Mouse (Mus musculus) spleen, postnatal 10 days (tissue): ENCODE results near the gene Cst6.
"Not testable (repeated sequence)": the region's sequence is repeated elsewhere in the genome, so short reads cannot be mapped to it uniquely, and the experiment has no call there.

ENCODE experiments used
- DNase-seq, 2 experiments: peaks; one replicate each; pipeline ENCODE4 v3.0.0; 2021 to 2022; ENCODE audit warnings: low spot score in 2 of 2

Cst6 gene

GRCm38 (mm10) chr19:5349502-5349873 lies at the start of gene Cst6:
TSS of gene Cst6 (minus strand) at chr19:5349574.
- not testable (repeated sequence) for DNase-seq

DNA sequence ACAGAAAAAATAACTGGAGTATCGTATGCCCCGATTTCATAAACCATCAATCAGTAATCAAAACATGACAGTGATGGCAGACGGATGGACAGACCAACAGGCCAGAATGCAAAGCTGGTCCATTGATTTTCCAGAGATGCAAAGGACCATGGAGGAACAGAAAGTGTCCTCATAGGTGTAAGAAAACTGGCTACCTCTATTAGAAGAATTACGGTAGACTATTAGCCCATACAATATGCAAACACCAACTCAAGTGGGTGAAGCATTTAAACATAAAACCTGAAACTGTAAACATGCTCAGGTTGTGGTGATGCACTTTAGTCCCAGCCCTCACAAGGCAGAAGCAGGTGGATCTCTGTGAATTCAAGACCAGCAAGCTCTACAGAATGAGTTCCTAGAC lies 46.0 kb upstream of the Cst6 start:
- DNase-seq = no peak

DNA sequence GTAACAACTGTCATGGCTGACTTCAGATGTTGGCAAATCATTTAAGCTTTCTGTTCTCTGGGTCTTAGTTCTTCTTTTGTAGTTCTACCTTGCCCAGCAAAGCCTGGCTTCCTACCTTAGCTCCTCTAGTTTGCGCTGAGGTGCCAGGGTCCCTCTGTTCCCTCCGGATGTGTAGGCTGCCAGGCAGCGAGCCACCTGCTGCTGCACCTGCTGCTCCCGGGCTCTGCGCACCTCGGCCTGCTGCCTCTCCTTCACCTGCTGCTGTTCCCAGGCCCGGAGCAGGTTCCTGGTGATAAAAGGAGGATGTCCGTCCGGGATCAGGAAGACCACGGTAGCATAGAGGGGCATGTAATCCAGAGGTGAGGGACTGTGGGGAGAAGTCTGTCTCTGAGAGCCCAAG lies 44.8 kb upstream of the Cst6 start:
- no peak for DNase-seq

DNA sequence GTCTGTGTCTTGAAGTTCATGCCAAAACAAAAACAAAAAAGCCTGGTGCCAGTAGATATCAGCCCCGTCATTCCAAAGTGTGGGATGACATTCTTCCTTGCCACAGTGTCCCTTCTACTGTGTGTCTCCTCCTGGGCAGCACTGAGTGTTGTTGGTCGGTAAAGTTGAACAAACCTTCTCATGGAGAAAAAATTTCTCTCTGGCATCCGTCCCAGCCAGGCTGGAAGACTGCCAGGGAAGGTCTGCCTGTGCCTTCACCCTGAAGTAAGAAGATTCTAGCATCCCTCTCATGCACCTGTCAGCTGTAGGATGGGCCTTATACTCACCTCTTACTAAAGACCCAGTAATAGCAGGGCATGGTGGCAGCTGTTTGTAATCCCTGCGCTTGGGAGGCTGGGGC lies 43.5 kb upstream of the Cst6 start:
- no peak for DNase-seq

GRCm38 (mm10) chr19:5390416-5390815 lies 41.0 kb upstream of the Cst6 start:
- DNase-seq = no peak

- DNase-seq = peak; percentile 71 to 76
These were observed 40.3 kb upstream of the Cst6 start for GRCm38 (mm10) chr19:5389647-5390046.

DNA sequence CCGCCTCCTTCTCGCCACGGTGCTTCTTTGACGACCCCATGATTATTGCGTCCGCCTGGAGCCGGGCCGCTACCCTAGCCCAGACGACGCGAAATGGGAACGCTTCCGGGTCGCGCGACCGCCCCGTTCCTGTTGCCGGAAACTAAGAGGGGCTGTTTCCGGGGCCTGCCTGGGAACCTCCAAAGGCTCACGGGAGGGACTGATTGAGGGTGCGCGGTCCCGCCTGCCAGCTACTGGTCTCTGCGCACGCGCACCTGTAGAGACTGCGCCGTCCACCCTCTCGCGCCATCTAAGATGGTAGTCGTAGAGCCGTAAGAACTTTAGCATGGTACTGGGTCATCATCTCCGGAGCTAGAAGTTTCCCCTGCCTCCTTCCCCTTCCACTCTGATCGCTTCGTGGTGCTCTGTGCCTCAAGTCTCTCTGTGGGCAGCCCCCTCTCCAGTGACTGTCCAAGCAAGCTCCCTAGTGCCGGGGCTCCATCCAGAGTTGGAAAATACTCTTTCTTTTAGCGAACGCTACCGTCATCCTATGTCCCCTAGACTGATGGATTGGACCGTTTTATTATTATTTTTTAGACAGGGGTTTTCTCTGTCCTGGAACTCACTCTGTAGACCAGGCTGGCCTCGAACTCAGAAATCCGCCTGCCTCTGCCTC lies 39.3 kb upstream of the Cst6 start, which contains the start of gene Sart1:
Gene Sart1 (minus strand): TSS at position 116 of the 655 bp plus-strand sequence.
- DNase-seq = peak; percentile 85 to 96

DNA sequence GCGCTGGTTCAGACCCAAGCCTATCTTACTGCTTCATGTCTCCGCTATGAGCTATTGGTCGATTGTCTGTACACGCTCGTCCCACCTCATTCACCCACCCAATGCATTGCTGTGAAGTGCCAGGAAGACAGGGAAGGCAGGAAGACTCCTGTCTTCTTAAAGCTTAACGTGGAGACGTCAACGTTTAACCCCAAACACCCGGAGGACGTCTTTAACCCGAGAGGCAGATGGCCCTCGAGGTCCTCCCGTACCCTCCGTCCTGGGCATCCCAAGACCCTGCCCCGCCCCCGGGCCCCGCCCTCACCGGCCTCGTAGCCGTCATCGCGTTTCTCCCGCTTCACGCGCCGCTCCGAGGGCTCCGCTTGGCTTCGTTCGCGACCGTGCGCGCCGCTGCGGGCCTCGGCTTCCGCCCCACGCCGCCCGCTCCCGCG lies 38.7 kb upstream of the Cst6 start:
- peak in 1 of 2 experiments; percentile 56 for DNase-seq

DNA sequence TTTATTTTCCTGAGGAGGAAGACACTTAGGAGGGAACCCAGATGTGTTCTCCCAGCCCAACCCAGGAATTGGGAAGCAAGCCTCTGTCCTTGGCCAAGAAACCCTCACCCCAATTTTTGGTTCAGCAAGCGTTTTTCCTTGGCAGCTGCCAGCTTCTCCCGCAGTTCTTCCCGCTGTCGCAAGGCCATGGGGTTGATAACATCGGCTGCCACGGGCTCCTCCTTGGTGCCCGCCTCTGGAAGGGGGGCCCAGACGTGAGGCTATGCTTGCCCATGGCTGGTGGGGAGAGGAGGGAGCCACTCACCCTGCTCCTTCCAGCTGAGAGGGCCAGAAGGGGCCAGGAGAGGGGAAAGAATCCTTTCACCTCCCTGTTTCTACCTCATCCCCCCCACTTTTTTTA lies 35.3 kb upstream of the Cst6 start:
- no peak for DNase-seq

GRCm38 (mm10) chr19:5383326-5383725 lies 34.0 kb upstream of the Cst6 start:
- DNase-seq = no peak

DNA sequence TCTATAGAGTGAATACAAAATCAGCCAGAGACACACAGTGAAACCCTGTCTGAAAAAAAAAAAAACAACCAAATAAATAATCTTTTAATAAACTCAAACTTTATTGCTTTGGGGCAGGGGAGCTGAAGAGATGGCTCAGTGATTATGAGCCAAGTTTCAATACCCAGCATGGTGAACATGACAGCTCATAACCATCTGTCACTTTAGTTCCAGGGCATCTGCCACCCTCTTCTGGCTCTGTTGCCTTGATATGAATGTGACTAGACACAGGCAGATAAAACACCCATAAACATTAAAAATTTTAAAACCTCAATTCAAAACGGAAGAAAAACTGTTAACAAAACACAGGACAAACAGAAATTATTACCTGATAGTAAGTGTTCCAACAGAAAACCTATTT lies 28.1 kb upstream of the Cst6 start:
- DNase-seq = no peak

DNA sequence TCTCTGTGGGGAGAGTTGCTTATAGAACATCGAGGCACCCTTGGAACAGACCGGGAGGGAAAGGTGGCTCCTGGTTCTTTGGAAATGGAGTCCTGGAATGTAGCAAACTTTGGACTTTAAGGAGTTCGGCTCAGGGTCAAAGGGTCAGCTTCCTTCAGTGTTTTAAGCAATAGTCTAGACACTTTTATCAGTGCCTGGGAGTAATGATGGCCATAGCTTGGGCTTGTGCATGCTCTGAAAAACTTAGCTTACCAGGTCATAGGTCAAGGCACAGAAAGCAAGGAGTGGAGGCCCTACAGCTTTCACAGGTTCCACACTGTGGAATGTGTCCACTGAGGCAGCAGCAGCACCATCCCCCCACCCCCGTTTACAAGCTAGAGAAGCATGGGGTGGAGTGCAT lies 25.4 kb upstream of the Cst6 start:
- DNase-seq = no peak

GRCm38 (mm10) chr19:5374177-5374576 lies 24.8 kb upstream of the Cst6 start:
- no peak for DNase-seq

DNA sequence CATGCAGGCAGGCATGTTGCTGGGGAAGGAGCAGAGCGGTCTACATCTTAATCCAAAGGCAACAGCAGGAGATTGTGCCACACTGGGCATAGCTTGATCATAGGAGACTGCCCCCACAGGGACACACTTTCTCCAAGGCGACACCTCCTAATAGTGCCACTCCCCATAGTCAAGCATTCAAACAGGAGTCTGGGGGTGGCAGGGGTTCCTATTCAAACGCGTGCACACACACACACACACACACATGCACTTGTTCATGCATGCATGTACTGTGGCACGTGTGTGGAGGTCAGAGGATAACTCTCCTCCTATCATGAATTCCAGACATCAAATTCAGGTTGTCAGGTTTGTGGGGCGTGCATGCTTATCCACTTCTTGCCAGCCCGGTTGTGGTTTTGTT lies 23.4 kb upstream of the Cst6 start:
- DNase-seq = no peak

- no peak for DNase-seq
These were observed 21.6 kb upstream of the Cst6 start for GRCm38 (mm10) chr19:5370932-5371331.

GRCm38 (mm10) chr19:5367455-5367854 lies 18.1 kb upstream of the Cst6 start:
- DNase-seq = peak in 1 of 2 experiments; percentile 46

- DNase-seq = no peak
These were observed 17.6 kb upstream of the Cst6 start, which contains the start of gene Banf1 for GRCm38 (mm10) chr19:5367053-5367359. TSS of gene Banf1 (minus strand) at chr19:5367168.

GRCm38 (mm10) chr19:5366175-5367052 lies 17.0 kb upstream of the Cst6 start, which contains the start of gene Eif1ad:
TSS of gene Eif1ad (plus strand) at chr19:5366741.
- DNase-seq = peak; percentile 94 to 96

- DNase-seq = no peak
These were observed 16.4 kb upstream of the Cst6 start for GRCm38 (mm10) chr19:5365751-5366150.

DNA sequence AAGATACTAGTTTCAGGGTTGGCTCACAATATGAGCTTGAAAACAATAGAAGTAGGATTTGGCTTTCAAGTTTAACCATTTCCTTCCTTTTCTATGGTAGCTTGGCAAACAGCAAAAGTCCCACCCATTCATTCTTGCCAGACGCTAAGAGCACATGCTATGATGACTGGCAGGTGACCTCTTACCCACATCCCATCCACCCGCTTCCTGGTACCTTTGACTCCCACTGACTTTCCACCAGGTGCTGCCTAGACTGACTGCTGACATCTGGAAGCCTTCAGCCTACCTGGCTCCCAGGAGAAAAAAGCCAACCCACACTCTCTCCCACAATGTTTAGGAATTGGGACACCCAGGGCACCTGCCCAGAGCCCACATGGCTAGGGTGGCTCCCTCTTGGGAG lies 14.8 kb upstream of the Cst6 start:
- DNase-seq = no peak

DNA sequence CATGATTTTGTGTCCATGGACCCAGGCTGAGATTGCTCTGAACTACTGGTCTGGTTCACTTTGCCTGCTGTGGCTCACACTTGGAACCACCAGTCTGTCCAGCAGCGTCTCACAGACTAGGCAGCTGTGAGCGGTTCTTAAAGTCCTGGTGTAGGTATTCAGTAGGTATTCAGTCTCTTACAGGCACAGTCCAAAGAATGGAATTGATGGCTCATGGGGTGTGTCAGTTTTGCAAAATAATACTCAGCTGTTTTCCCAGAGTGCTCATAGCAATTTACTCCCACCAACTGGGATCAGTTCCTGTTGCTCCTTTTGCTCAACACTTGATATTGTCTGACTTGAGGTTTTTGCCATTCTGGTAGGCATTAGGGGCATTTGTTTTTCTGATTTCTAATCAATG lies 12.8 kb upstream of the Cst6 start:
- DNase-seq = no peak

- DNase-seq = no peak
These were observed 6.7 kb upstream of the Cst6 start for GRCm38 (mm10) chr19:5356080-5356479.

DNA sequence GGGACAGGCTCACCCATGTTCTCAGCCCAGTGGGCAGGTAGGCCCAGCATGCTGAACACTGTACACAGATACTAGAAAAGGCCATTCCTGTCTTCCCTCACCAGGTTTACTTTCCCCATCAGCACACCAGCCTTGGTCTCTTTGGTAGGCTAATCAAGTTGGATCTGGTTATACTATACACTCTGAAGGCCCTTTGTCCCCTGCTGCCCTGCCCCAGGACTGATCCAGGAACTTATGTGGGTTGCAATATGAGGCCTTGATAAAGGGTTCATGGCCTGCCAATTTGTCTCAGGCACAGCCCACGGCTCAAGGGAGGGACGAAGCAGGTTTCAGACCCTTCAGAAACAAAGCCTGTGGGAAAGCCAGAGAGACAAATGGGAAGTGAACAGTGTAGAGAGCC lies 4.2 kb upstream of the Cst6 start:
- DNase-seq = no peak
